9 mouse cellular contexts compared by ENCODE assay signal in the genomic region with DNA sequence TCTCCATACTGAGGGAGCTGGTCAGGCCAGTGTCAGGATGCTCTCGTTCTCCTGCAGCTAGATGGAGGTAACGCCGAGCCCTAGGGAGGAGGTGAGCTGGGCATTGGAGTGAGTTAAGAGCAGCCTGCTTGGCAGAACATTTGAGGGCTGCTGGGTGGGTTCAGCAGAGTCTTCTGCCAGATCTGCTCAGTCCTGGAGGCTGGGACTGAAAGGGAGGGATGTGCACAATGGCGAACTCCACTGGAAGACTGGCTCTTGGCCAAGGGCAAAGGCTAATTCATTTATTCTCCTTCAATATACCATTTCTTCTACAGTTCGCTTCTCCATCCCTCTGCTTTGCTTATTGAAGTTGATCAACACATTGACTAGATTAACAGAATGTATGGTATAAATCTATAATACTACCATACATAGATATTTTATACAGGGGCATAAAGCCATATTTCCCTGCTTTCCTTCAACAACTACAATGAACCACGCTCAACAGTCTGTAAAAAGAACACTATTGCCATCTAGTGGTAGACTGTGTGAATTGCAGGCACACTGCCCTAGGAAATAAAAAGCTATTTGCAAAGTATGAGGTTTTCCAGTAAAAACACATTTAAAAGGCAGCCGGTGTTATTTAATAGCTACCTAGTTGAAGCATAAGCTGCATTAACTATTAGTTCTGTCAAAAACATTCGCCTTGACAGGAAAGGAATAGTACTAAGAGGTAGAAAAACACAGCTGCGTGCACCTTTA.
DNase-seq lines count a peak whose midpoint lies in the region; ATAC-seq lines count a peak whose summit lies in the region.
"Had no signal": no experiment of that assay in that cellular context is flagged by ENCODE, and none has a peak within 500 bp of the region (broad histone marks: within the 10 kb centered on the region; RNA-seq: fewer than 3 reads in every experiment).

No protein-coding gene starts in this region.

- no peak overlapping the region for H3K9ac ChIP-seq in intestine, embryonic 16.5 days (ENCODE audit: low read depth, low read length)
- H3K9ac ChIP-seq: embryonic facial prominence, embryonic 15.5 days had no signal

- no peaks in the 10 kb centered on the region; the same call in 1 of the 2 replicates for H3K9me3 ChIP-seq in intestine, embryonic 16.5 days (ENCODE audit: control insufficient read depth, low read length)

- no peak overlapping the region for H3K27ac ChIP-seq in intestine, embryonic 16.5 days (ENCODE audit: low read length)
- H3K27ac ChIP-seq: embryonic facial prominence, embryonic 15.5 days had no signal

- H3K27me3 ChIP-seq in intestine, embryonic 16.5 days (replicated peaks; ENCODE audit: control insufficient read depth, insufficient read depth, low read length): no peaks in the 10 kb centered on the region
- H3K27me3 ChIP-seq: embryonic facial prominence, embryonic 15.5 days had no signal

- ATAC-seq in granulocyte monocyte progenitor cell, adult 5-6 weeks (replicated peaks; ENCODE audit: poor library complexity, severe bottlenecking): no peak
- no peak for ATAC-seq in intestine, embryonic 16.5 days

- peak; percentile 67 to 70 for DNase-seq in cerebellum, postnatal 14 days
- no peak for DNase-seq in cerebellum, adult 18-20 months
- peak; percentile 39 for DNase-seq in left cerebral cortex, postnatal 4 days
- DNase-seq in left cerebral cortex, postnatal 25 days (ENCODE audit: low spot score in 2 of 2): no peak
- peak; percentile 53 for DNase-seq in NIH3T3 (ENCODE audit: low read depth)
- peak; percentile 54 for DNase-seq in hindlimb bud, embryonic 11.5 days (ENCODE audit: extremely low spot score, low read depth, low spot score)

- intact Hi-C loops in left cerebral cortex, postnatal 4 days (cut with DNase I): loop anchor here (10.0 kb wide), 1 partner anchor 334 kb away; no protein-coding TSS in a partner anchor
- intact Hi-C loops in left cerebral cortex, postnatal 25 days (cut with DNase I): no loop called here

- H3K36me3 ChIP-seq in intestine, embryonic 16.5 days (ENCODE audit: control insufficient read depth, insufficient read depth, low read length): no peaks in the 10 kb centered on the region
- H3K36me3 ChIP-seq: embryonic facial prominence, embryonic 15.5 days had no signal

- no peak overlapping the region for H3K4me3 ChIP-seq in intestine, embryonic 16.5 days (ENCODE audit: low read length)
- H3K4me3 ChIP-seq: embryonic facial prominence, embryonic 15.5 days had no signal

- WGBS in intestine, embryonic 16.5 days: 75% methylated on average over 9 of the region's 9 CpGs

- no peak overlapping the region for H3K4me2 ChIP-seq in intestine, embryonic 16.5 days (ENCODE audit: low read depth, low read length)
- H3K4me2 ChIP-seq: embryonic facial prominence, embryonic 15.5 days had no signal

- no peaks in the 10 kb centered on the region for H3K4me1 ChIP-seq in intestine, embryonic 16.5 days (ENCODE audit: control insufficient read depth, insufficient read depth, low read length)

Comparison
In these comparisons a context has a peak if more than half of its experiments do, and no peak if none do; other contexts are left out.
1. DNase-seq: peak in cerebellum, postnatal 14 days (2 of 2), left cerebral cortex, postnatal 4 days (single experiment), NIH3T3 (single experiment) and hindlimb bud, embryonic 11.5 days (single experiment); none in cerebellum, adult 18-20 months (0 of 2) and left cerebral cortex, postnatal 25 days (0 of 2).